Mouse (Mus musculus) embryonic stem cell, embryonic (primary cell): ENCODE data around the gene Mamdc4.

Source experiments
- CTCF ChIA-PET, 4 experiments: fragments of 300-600 bp in 2 of 4; fragments of 350-600 bp in 2 of 4; sonication (Branson Sonifier 250); formaldehyde crosslinking; loops; one replicate each; lab custom pipeline; 2022; ENCODE audit warnings: inconsistent platforms in 2 of 4; lab: Charles Lee
- POLR2A ChIA-PET, 4 experiments: fragments of 300-600 bp in 2 of 4; fragments of 350-600 bp in 2 of 4; sonication (Branson Sonifier 250); formaldehyde crosslinking; loops; one replicate each; lab custom pipeline; 2022; ENCODE audit warnings: antibody characterized with exemption in 4 of 4, inconsistent platforms in 1 of 4; lab: Charles Lee

Mamdc4 gene

GRCm38 (mm10) chr2:25574579-25575431 is at the start of gene Mamdc4, which contains the start of gene Phpt1:
Gene Mamdc4, minus strand, starts transcription at chr2:25574845.
Gene Phpt1, minus strand, starts transcription at chr2:25575224.
- ChIA-PET POLR2A (interaction anchor here (0.5 to 6.8 kb wide), 40 partner anchors 7 to 639 kb away, joined by 3 to 41 read pairs (median 4); partner anchors contain the start of genes Edf1 (in 4 of the 4), Rabl6 (in 4 of the 4), Traf2 (in 2 of the 4) and Ajm1 (in 1 of the 4)), CTCF (interaction anchor here (0.5 to 2.5 kb wide), 16 partner anchors 9 to 275 kb away, joined by 3 to 9 read pairs (median 4); partner anchors contain the start of genes Abca2 (in 1 of the 4) and Edf1 (in 1 of the 4))

DNA sequence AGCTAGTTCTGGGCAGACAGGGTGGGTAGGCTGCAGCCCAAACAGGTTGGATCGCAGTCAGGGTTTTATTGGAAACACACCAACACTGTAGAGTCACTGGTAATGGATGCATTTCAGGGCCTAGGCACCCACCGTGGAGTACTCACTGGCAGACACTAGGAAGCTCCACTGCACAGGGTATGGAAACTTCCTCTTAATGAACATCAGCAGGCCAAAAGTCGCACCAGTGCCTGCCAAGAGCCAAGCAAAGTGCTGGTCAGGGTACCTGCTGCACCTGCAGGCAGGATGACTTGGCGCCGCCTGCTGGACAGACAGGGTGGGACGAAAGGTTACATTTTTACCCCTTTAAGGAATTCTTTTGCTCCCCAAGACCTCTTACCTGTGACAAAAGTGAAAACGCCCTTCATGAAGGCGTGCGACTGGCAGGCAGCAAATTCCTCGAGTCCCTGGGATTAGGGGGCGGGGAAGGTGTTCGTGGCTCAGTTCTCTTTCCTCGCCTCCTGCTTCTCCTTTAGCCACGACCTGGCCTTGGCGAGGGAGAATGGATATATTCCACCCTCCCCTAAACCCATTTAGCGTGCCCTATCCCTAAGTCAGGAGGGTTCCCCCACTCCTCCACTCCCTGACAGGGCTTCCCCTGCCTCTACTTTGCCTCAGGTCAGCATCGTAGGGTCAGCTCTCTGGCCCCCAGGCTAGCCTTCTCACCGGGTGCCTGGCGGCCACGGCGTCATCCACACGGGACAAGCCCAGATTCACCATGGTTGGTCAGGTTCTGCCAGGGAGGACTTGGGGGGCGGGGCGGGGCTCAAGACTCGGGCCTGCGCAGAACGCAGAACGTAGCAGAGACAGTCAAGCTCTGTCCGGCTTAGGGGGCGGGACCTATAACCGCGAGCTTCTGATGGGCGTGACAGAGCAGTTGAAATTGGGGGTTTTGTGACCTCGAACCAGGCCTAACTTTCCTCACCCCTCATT is 46.9 kb upstream of the Mamdc4 start, which contains the start of gene Tmem141:
TSS of gene Tmem141 (minus strand) at position 777 of the 972 bp plus-strand sequence.
- CTCF ChIA-PET = interaction anchor here (0.6 to 1.2 kb wide), 17 partner anchors 9 to 433 kb away, joined by 3 to 8 read pairs (median 4); partner anchors contain the start of genes Ajm1 (in 3 of the 4), Edf1 (in 2 of the 4), Abca2 (in 1 of the 4) and Lcn8 (in 1 of the 4)
- POLR2A ChIA-PET = interaction anchor here in 2 of 4 experiments (0.6 to 1.4 kb wide), 14 partner anchors 13 to 1014 kb away, joined by 3 to 8 read pairs (median 4); partner anchors contain the start of genes Rabl6 (in 2 of the 2), Arrdc1 (in 1 of the 2), Camsap1 (in 1 of the 2) and Mamdc4 (in 1 of the 2)

DNA sequence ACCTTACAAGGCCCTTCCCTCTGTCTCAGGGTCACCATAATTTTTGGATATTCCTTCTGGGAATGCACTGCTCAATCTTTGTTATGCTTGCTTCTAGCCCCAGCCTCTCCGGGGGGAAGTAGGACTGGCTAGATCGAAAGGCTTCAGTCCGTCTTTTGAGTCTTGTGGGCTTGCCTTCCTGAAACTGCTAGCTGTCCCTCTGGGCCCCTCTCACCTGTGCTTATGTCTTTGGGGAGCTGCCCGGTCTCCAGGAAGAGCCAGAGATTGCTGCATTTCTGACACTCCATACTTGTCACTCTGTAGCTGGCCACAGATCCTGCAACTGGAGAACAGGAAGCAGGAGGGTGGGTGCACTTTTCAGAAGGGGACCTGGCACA is 46.2 kb upstream of the Mamdc4 start:
- ChIA-PET POLR2A (interaction anchor here in 2 of 4 experiments (1.0 to 1.4 kb wide), 4 partner anchors 12 to 1014 kb away, joined by 3 to 6 read pairs (median 3); partner anchors contain the start of genes Arrdc1 (in 1 of the 2) and Rabl6 (in 1 of the 2)), CTCF (interaction anchor here in 3 of 4 experiments (0.9 to 1.2 kb wide), 2 partner anchors 39 to 73 kb away, joined by 4 to 5 read pairs (median 5); partner anchors contain the start of gene Ajm1 (in 2 of the 3))

- POLR2A ChIA-PET = interaction anchor here in 1 of 4 experiments (1.0 kb wide), 1 partner anchor 12 kb away, joined by 6 read pairs; the partner anchor contains the start of gene Rabl6
- CTCF ChIA-PET = interaction anchor here in 1 of 4 experiments (0.9 kb wide), 1 partner anchor 39 kb away, joined by 5 read pairs; the partner anchor contains the start of gene Ajm1
Observed at GRCm38 (mm10) chr2:25620386-25620785, 45.7 kb upstream of the Mamdc4 start.

DNA sequence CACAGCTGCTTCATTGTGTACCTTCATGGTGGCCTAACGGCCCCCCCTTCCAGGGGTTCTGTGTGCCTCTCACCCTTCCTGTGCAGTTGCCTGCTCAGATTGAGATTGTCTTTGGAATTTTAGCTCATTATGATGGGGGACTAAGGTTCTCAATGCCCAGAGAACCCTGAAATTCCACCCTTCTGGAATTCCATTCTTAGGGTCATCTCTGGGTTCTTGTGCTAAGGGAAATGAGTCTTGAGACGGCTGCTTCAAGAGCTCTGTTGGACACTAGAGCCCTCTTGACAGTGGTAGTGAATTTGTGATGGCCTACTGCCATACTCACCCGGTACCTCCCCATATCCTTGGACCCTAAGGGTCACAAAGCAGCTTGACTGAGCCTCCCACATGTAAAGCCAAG is 42.9 kb upstream of the Mamdc4 start, which contains the start of gene Ccdc183:
TSS of gene Ccdc183 (minus strand) at position 101 of the 400 bp plus-strand sequence.
- POLR2A ChIA-PET = interaction anchor here in 2 of 4 experiments (0.8 to 1.2 kb wide), 3 partner anchors 9 to 42 kb away, joined by 3 read pairs; partner anchors contain the start of genes Mamdc4 (in 1 of the 2), Phpt1 (in 1 of the 2) and Rabl6 (in 1 of the 2)
- CTCF ChIA-PET = interaction anchor here in 2 of 4 experiments (0.7 to 1.4 kb wide), 2 partner anchors 9 to 491 kb away, joined by 3 read pairs; no protein-coding TSS in a partner anchor

- POLR2A ChIA-PET = interaction anchor here in 2 of 4 experiments (0.6 to 1.0 kb wide), 5 partner anchors 9 to 244 kb away, joined by 3 to 4 read pairs (median 3); partner anchors contain the start of genes Edf1 (in 1 of the 2) and Sapcd2 (in 1 of the 2)
- CTCF ChIA-PET = interaction anchor here in 2 of 4 experiments (0.9 to 1.8 kb wide), 8 partner anchors 8 to 78 kb away, joined by 3 to 9 read pairs (median 3); partner anchors contain the start of genes Ajm1 (in 1 of the 2) and Edf1 (in 1 of the 2)
Observed at GRCm38 (mm10) chr2:25616398-25616797, 41.8 kb upstream of the Mamdc4 start.

DNA sequence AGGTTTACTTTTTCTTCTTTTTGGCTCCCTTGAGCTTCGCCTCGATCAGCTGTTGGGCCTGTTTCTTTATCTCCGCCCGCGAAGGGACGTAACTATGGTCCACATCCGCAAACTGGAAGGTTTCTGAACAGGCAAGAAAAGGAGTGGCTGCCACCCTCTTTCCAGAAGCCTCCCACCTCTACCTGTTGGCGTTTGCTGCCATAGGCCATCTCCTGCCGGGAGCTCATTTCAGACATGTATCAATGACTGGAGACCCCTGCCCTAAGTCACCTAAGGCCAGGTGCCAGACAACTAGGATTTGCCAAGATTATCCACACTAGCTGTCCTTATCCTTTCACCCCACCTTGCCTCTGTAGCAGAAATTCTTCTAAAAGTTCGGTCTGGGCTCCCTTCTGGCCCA is 34.0 kb upstream of the Mamdc4 start:
- CTCF ChIA-PET = interaction anchor here in 2 of 4 experiments (0.7 to 1.3 kb wide), 3 partner anchors 9 to 28 kb away, joined by 3 to 5 read pairs (median 3); partner anchors contain the start of genes Ajm1 (in 2 of the 2) and Ccdc183 (in 1 of the 2)
- POLR2A ChIA-PET = interaction anchor here (0.7 to 4.1 kb wide), 23 partner anchors 9 to 100 kb away, joined by 3 to 25 read pairs (median 3); partner anchors contain the start of genes Phpt1 (in 3 of the 4), Ajm1 (in 2 of the 4), Mamdc4 (in 2 of the 4) and Tmem141 (in 2 of the 4)

GRCm38 (mm10) chr2:25607761-25608622 is 33.3 kb upstream of the Mamdc4 start, which contains the start of gene Rabl6:
Gene Rabl6, minus strand, starts transcription at chr2:25608521.
- ChIA-PET CTCF (interaction anchor here in 3 of 4 experiments (1.1 to 1.7 kb wide), 3 partner anchors 8 to 27 kb away, joined by 3 to 5 read pairs (median 4); partner anchors contain the start of gene Ajm1 (in 2 of the 3)), POLR2A (interaction anchor here (0.6 to 4.1 kb wide), 23 partner anchors 9 to 100 kb away, joined by 3 to 25 read pairs (median 3); partner anchors contain the start of genes Phpt1 (in 3 of the 4), Ajm1 (in 2 of the 4), Mamdc4 (in 2 of the 4) and Tmem141 (in 2 of the 4))

GRCm38 (mm10) chr2:25602526-25602925 is 27.9 kb upstream of the Mamdc4 start:
- ChIA-PET CTCF (interaction anchor here in 2 of 4 experiments (0.8 to 1.2 kb wide), 3 partner anchors 10 to 21 kb away, joined by 3 to 4 read pairs (median 3); partner anchors contain the start of gene Ajm1 (in 2 of the 2)), POLR2A (interaction anchor here in 2 of 4 experiments (0.7 to 1.4 kb wide), 4 partner anchors 9 to 27 kb away, joined by 3 to 4 read pairs (median 3); partner anchors contain the start of gene Phpt1 (in 1 of the 2))

- CTCF ChIA-PET = no interaction called here
- POLR2A ChIA-PET = interaction anchor here in 2 of 4 experiments (1.1 to 1.5 kb wide), 3 partner anchors 8 to 13 kb away, joined by 3 to 4 read pairs (median 3); partner anchors contain the start of gene Rabl6 (in 1 of the 2)
Observed at GRCm38 (mm10) chr2:25600037-25600436, 25.4 kb upstream of the Mamdc4 start.

- CTCF ChIA-PET = no interaction called here
- POLR2A ChIA-PET = interaction anchor here in 2 of 4 experiments (0.9 to 1.4 kb wide), 5 partner anchors 8 to 17 kb away, joined by 3 to 4 read pairs (median 4); partner anchors contain the start of genes Ajm1 (in 1 of the 2) and Rabl6 (in 1 of the 2)
Observed at GRCm38 (mm10) chr2:25598749-25599148, 24.1 kb upstream of the Mamdc4 start.

- POLR2A ChIA-PET = interaction anchor here in 1 of 4 experiments (0.5 to 1.5 kb wide), 3 partner anchors 9 to 50 kb away, joined by 3 to 6 read pairs (median 4); partner anchors contain the start of genes Ajm1 and Traf2
- CTCF ChIA-PET = interaction anchor here in 2 of 4 experiments (0.9 to 7.6 kb wide), 3 partner anchors 14 to 15 kb away, joined by 3 to 64 read pairs (median 3); partner anchors contain the start of gene Ajm1 (in 2 of the 2)
Observed at GRCm38 (mm10) chr2:25596765-25597510, 22.3 kb upstream of the Mamdc4 start.

DNA sequence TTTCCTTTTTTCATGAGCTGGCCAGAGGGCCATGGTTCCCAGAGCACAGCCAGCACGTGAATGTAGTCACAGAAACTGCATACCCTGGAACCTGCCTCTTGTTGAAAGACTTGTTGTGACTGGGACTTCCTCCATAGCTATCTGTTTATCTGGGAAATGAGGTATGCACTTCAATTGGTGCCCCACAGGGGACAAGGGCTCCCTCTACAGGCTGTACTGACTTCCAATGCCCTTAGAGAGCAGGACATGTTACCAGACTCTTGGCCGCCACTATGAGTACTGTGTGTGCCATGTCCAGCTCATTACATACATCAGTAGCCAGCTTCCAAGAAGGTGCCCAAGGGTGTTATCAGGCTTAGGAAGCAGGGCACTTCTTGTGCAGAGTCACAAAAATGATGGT is 17.2 kb upstream of the Mamdc4 start:
- POLR2A ChIA-PET = interaction anchor here in 2 of 4 experiments (0.7 to 6.1 kb wide), 9 partner anchors 9 to 34 kb away, joined by 3 to 48 read pairs (median 4); partner anchors contain the start of genes Ajm1 (in 2 of the 2), Rabl6 (in 2 of the 2) and Edf1 (in 1 of the 2)

More for the DNA sequence above, 17.2 kb upstream of the Mamdc4 start:
- CTCF ChIA-PET = interaction anchor here (0.5 to 7.6 kb wide), 16 partner anchors 9 to 201 kb away, joined by 3 to 64 read pairs (median 6); partner anchors contain the start of genes Ajm1 (in 4 of the 4), Entpd2 (in 1 of the 4), Mamdc4 (in 1 of the 4) and Phpt1 (in 1 of the 4)
